Mouse (Mus musculus) midbrain, embryonic 13.5 days (tissue): Measurements from ENCODE around the gene Nap1l4. TPM values are rescaled to one million over a fixed set of nuclear protein-coding genes. Genes with fewer than 3 reads are reported as not detected.

ENCODE experiments used
- ATAC-seq: fragments of 200-750 bp; cut with Nextera tagmentation; 2 replicates; pipeline ENCODE4 v1.8.0; 2017; ENCODE audit warnings: mild to moderate bottlenecking, moderate TSS enrichment, moderate library complexity
- H3K27ac ChIP-seq: fragments of 300-500 bp; sonication (generic); 2 replicates; pipeline ENCODE4 v1.5.1; 2015; ENCODE audit warnings: inconsistent platforms, mild to moderate bottlenecking, moderate library complexity
- H3K27me3 ChIP-seq: fragments of 300-500 bp; sonication (generic); 2 replicates; pipeline ENCODE4 v1.6.1; 2015; ENCODE audit warnings: mild to moderate bottlenecking, inconsistent platforms
- H3K36me3 ChIP-seq: fragments of 300-500 bp; sonication (generic); 2 replicates; pipeline ENCODE4 v1.6.1; 2015; ENCODE audit warnings: mild to moderate bottlenecking, inconsistent platforms
- H3K4me1 ChIP-seq: fragments of 300-500 bp; sonication (generic); replicated peaks from 2 replicates; pipeline ENCODE4 v1.6.1; 2015; ENCODE audit warnings: inconsistent platforms
- H3K4me2 ChIP-seq: fragments of 300-500 bp; sonication (generic); replicated peaks from 2 replicates; pipeline ENCODE4 v1.6.1; 2015; ENCODE audit warnings: moderate library complexity, mild to moderate bottlenecking, inconsistent platforms
- H3K4me3 ChIP-seq: fragments of 300-500 bp; sonication (generic); replicated peaks from 2 replicates; pipeline ENCODE4 v1.5.1; 2015; ENCODE audit warnings: mild to moderate bottlenecking, inconsistent platforms
- H3K9ac ChIP-seq: fragments of 300-500 bp; sonication (generic); replicated peaks from 2 replicates; pipeline ENCODE4 v1.6.1; 2015; ENCODE audit warnings: mild to moderate bottlenecking, inconsistent platforms
- H3K9me3 ChIP-seq: fragments of 300-500 bp; sonication (generic); 2 replicates; pipeline ENCODE4 v1.6.1; 2016; ENCODE audit warnings: mild to moderate bottlenecking, inconsistent platforms
- WGBS: fragments of 180-500 bp; shearing (Covaris S2); methylation state at CpG from one replicate; pipeline ENCODE4 v1.1.7; 2015; 5-methylcytosine and 5-hydroxymethylcytosine counted together
- microRNA-seq: library from miRNA; unstranded; fragments of <30 nt; microRNA quantifications from one replicate; pipeline ENCODE4, GENCODE M21; 2016
- polyA plus RNA-seq: library from polyadenylated mRNA; unstranded; fragments of >200 nt; fragmentation: Nextera tagmentation; extraction: Ambion mirVana; gene quantifications from 2 replicates; pipeline ENCODE4 v1.2.1, GENCODE M21; 2015

Nap1l4 gene
- polyA plus RNA-seq, 1 experiment from 2014 or later: 364 TPM

DNA sequence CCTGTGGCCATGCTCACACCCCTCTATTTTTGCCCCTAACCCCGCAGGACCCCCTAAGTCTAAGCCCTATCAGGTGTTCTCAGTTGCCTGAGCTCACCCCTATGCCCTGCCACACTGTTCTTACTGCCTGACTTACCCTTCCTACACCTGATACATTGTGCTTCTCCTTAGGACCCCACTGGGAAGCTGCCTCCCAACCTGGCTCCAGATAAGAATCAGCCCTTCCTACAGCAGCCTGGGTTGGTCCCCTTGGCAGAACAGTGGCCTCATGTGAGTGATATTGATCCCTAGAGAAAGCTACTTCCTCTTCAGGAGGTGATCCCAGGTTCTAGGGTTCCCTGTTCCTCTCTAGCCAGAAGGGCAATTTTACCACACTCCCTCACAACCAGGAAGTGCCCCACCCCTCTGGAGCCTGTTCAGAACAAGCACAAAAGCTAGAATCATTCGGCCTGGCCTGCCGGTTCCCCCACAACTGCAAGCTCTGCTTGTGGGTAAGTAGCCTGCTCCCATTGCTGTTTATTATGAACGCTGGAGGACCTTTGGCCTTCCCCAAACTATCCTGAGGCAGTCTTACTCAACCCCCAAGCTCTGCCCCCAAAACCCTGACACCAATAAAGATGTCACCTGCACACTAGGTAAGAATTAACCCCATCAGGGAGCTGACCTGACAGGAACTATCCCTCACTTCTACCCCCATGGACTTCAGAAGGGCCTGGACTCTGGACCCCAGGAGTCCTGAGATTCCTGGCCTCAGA, 75.4 kb downstream of the Nap1l4 start, which contains the start of gene Slc22a18:
Gene Slc22a18 (plus strand): TSS at position 390 of the 755 bp plus-strand sequence.
- peaks cover 5% of the 10 kb centered on the region; the same call in 1 of the 2 replicates for H3K4me1 ChIP-seq
- whole genome bisulfite sequencing: 54% methylated on average over 4 of the region's 4 CpGs

DNA sequence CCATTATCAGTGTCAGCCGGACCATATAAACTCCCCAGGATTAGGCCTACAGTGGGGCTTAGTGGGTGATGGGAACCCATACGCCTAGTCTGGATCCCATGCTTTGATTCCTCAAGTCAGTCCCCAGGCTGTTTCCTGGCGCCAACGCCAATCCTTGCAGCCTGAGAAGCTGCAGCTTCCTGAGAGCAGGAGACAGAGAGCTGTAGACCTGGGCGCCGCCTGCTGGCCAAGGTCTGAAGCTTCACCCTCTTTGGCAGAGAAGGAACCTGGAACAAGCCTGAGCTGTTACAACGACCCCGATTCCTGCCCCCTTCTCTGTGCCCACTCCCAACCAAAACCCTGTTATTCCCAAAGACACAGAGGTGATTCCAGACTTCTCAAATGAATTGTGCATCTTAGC, 79.0 kb downstream of the Nap1l4 start:
- Histone ChIP-seq H3K4me3 (no peak overlapping the region), H3K27ac (no peak overlapping the region), H3K9me3 (no peaks in the 10 kb centered on the region), H3K4me1 (peaks cover 35% of the 10 kb centered on the region), H3K27me3 (peaks cover 26% of the 10 kb centered on the region), H3K36me3 (no peaks in the 10 kb centered on the region), H3K9ac (0 out of 2 replicates have a peak overlapping the region, but pooled peaks have one; percentile 36), H3K4me2 (no peak overlapping the region)
- 21% methylated on average over 8 of the region's 8 CpGs for WGBS
- ATAC-seq: no peak

More for the DNA sequence above, 75.4 kb downstream of the Nap1l4 start, which contains the start of gene Slc22a18:
- Histone ChIP-seq H3K27ac (no peak within 1 kb of the TSS), H3K4me3 (no peak within 1 kb of the TSS), H3K27me3 (peaks cover 16% of the 10 kb centered on the region), H3K4me2 (no peak within 1 kb of the TSS), H3K9ac (no peak within 1 kb of the TSS), H3K9me3 (no peaks in the 10 kb centered on the region), H3K36me3 (no peaks in the 10 kb centered on the region)
- ATAC-seq: no peak

- H3K4me2 ChIP-seq: peak overlapping the region; percentile 22; the same call in 1 of the 2 replicates
- H3K4me3 ChIP-seq: no peak overlapping the region
- H3K9ac ChIP-seq: no peak overlapping the region
- H3K36me3 ChIP-seq: no peaks in the 10 kb centered on the region
- H3K27me3 ChIP-seq: peaks cover 27% of the 10 kb centered on the region
- 0 out of 2 replicates have a peak overlapping the region, but pooled peaks have one; percentile 39 for H3K27ac ChIP-seq
- 1% methylated on average over 6 of the region's 6 CpGs for WGBS
- H3K4me1 ChIP-seq: peaks cover 45% of the 10 kb centered on the region
- no peaks in the 10 kb centered on the region for H3K9me3 ChIP-seq
- ATAC-seq: peak; percentile 34
These were observed 81.2 kb downstream of the Nap1l4 start for GRCm38 (mm10) chr7:143467714-143468113.

DNA sequence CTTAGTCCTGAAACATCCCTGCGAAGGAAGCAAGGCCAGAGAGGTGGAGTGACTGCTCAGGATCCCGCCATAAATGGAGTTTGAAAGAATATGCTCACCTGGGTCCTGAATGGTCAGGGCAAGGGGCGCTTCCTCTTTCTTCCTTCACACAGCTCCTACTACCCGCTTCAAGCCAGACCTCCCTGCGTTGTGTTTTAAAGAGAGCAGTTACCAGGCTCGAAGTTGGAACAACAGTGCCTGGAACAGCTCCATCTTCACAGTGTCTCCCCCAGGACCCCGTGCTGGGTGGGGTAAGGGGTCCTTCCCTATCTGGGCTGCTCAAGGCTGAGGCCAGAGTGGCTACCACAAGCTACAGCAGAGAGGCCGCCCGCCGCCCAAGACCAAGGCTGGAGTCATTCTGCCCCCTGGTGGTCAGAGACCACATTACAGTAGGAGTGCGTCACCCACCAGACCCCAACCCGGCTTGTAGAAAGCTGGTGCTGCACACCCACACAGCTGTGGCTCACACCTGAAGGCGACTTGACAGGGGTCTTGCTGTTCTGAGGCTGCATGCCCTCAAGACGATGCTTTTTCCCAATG, 82.7 kb downstream of the Nap1l4 start:
- H3K36me3 ChIP-seq: no peaks in the 10 kb centered on the region
- no peaks in the 10 kb centered on the region for H3K9me3 ChIP-seq
- no peak overlapping the region for H3K4me2 ChIP-seq
- ATAC-seq: peak; percentile 43
- peaks cover 27% of the 10 kb centered on the region for H3K27me3 ChIP-seq
- WGBS: 37% methylated on average over 14 of the region's 14 CpGs
- no peak overlapping the region for H3K27ac ChIP-seq
- H3K9ac ChIP-seq: no peak overlapping the region
- H3K4me3 ChIP-seq: no peak overlapping the region
- H3K4me1 ChIP-seq: peaks cover 56% of the 10 kb centered on the region

DNA sequence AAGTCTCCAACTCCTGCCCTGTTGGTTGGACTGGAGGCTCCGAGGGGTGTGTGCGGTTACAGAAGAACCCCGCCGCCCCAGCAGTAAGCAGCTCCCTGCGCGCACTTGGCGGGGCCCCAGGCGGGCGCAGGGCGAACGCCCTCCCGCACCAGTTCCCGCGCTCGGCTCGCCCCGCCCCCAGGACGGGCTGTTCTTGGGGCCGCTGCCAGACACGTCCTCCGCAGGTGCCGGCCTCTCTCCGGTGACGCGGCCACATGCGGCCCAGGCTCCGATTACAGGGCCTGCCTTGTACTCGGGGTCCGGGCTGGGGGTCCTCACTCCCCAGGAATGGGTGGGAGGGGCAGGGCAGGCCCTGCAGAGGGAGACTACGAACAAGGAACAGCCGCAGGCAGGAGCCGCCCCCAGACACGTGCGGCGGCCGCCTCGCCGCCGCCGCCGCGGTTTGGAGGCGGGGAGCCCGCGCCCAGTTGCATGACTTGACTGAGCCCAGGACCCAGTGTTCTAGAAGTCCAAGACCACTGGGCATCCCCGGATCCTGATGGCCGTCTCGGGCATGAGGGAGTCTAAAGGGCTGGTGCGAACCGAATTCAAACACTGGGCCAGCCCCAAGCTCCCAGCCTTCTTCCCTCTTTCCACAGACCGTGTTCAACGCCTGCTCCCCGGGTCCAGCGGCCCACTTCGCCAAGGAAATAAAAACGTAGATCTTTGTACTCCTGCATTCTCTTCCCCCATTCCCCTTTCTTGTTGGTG, 83.9 kb downstream of the Nap1l4 start:
- no peak overlapping the region for H3K27ac ChIP-seq
- 27% methylated on average over 53 of the region's 56 CpGs for WGBS
- peaks cover 27% of the 10 kb centered on the region for H3K27me3 ChIP-seq
- peak overlapping the region; percentile 47 for H3K9ac ChIP-seq
- H3K9me3 ChIP-seq: peaks cover 7% of the 10 kb centered on the region
- peak overlapping the region; percentile 60 for H3K4me2 ChIP-seq
- ATAC-seq: no peak
- peaks cover 56% of the 10 kb centered on the region for H3K4me1 ChIP-seq
- peak overlapping the region; percentile 29 for H3K4me3 ChIP-seq
- no peaks in the 10 kb centered on the region for H3K36me3 ChIP-seq

- Histone ChIP-seq H3K9ac (no peak overlapping the region), H3K4me2 (no peak overlapping the region), H3K27ac (no peak overlapping the region), H3K9me3 (peaks cover 17% of the 10 kb centered on the region), H3K4me3 (no peak overlapping the region), H3K36me3 (no peaks in the 10 kb centered on the region), H3K4me1 (peaks cover 53% of the 10 kb centered on the region), H3K27me3 (peaks cover 20% of the 10 kb centered on the region)
- ATAC-seq: no peak
- 34% methylated on average over 11 of the region's 11 CpGs for WGBS
These were observed 85.0 kb downstream of the Nap1l4 start for GRCm38 (mm10) chr7:143463865-143464415.

Small RNAs within 50 kb of the gene (microRNA-seq; reads per million reads assigned to microRNA genes)
- 1.2 reads per million for gene Mir7064

Other genes with a start within 250 kb of the Nap1l4 start
- gene Cdkn1c, start 88.1 kb downstream of the Nap1l4 start, polyA plus RNA-seq: 379 and 515 TPM in 2 replicates
- gene Slc22a18, start 75.4 kb downstream of the Nap1l4 start, polyA plus RNA-seq: 0.39 and 0.74 TPM in 2 replicates
- 0.37 and 0.73 TPM in 2 replicates for gene Phlda2, start 46.0 kb downstream of the Nap1l4 start, polyA plus RNA-seq
- gene Cars, start 51.0 kb upstream of the Nap1l4 start, polyA plus RNA-seq: 63.3 and 68.9 TPM in 2 replicates
- 0.08 and 0.13 TPM in 2 replicates for gene Tnfrsf26, start 79.6 kb upstream of the Nap1l4 start, polyA plus RNA-seq
- 3.9 and 4.5 TPM in 2 replicates for gene Tnfrsf22, start 100.6 kb upstream of the Nap1l4 start, polyA plus RNA-seq
- gene Tnfrsf23, start 136.8 kb upstream of the Nap1l4 start, polyA plus RNA-seq: 0.50 and 1.2 TPM in 2 replicates
- gene Osbpl5, start 207.9 kb upstream of the Nap1l4 start, polyA plus RNA-seq: 27.0 and 27.3 TPM in 2 replicates
- gene Mrgprg, start 217.9 kb upstream of the Nap1l4 start, polyA plus RNA-seq: not detected in 2 replicates
- 3.8 and 4.7 TPM in 2 replicates for gene Mrgpre, start 235.4 kb upstream of the Nap1l4 start, polyA plus RNA-seq